ENCODE assay signal across 22 mouse cellular contexts in the genomic region with DNA sequence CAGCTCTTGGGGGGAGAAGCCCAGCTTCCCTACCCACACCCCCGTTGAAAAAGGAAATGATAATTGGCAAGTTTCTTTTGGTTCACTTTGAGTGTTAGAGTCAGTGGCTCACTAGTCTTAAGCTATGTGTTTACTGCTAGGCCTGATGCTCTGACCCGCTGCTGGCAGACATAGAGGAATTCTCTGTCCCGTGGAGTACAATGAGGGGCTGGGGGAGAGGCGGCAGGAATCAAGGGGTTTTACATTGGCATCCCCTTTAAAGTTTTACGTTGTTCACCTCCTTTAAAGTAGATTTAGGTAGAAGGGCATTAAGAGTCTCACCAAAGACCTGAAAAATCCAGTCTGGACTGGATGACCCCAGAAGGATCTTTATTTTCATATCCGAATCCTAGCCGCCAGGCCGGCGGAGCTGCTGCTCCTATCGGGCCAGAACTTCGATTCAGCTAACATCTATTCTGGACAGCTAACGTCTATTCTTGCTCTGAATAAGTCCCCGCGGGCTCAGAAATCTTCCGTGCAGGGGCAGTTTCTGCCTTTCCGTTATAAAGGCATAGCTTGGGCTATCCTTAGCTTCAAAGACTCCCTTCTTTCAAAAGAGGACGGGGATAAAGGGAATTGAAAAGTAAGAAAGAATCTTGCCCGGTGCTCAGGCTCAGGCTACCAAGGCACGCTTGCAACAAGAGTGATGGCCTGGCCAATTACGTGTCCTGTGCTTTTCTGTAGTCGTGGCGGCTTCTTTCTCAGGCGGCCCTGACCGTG. TPM values are rescaled to one million over a fixed set of nuclear protein-coding genes. Genes with fewer than 3 reads are reported as not detected.
A peak's percentile ranks its signal among the peaks of the same experiment; 100 is the strongest.
DNase-seq lines count a peak whose midpoint lies in the region; ATAC-seq and TF ChIP-seq lines count a peak whose summit lies in the region.
"Had no signal": no experiment of that assay in that cellular context is flagged by ENCODE, and none has a peak within 500 bp of the region (broad histone marks: within the 10 kb centered on the region; RNA-seq: fewer than 3 reads in every experiment).

No protein-coding gene starts in this region.

- H3K9me3 ChIP-seq in midbrain, embryonic 11.5 days (ENCODE audit: control insufficient read depth, low read length): no peaks in the 10 kb centered on the region
- H3K9me3 ChIP-seq in midbrain, embryonic 15.5 days: no peaks in the 10 kb centered on the region
- no peaks in the 10 kb centered on the region for H3K9me3 ChIP-seq in limb, embryonic 11.5 days (ENCODE audit: control insufficient read depth, low read length)
- no peaks in the 10 kb centered on the region for H3K9me3 ChIP-seq in neural tube, embryonic 14.5 days (ENCODE audit: control insufficient read depth, low read length)
- H3K9me3 ChIP-seq in midbrain, postnatal 0 days (ENCODE audit: low read length): no peaks in the 10 kb centered on the region
- H3K9me3 ChIP-seq: forebrain, embryonic 13.5 days; hindbrain, embryonic 13.5 days; liver, embryonic 15.5 days; midbrain, embryonic 12.5 days had no signal

- no peak for DNase-seq in gastrocnemius, adult 2 months
- DNase-seq in gastrocnemius, postnatal 10 days: no peak
- peak; percentile 97 for DNase-seq in midbrain, embryonic 11.5 days (ENCODE audit: low spot score, missing footprints)
- peak; percentile 68 for DNase-seq in limb, embryonic 11.5 days (ENCODE audit: low spot score)
- no peak for DNase-seq in heart, postnatal 10 days
- DNase-seq in midbrain, postnatal 0 days (ENCODE audit: low spot score): no peak
- DNase-seq: adrenal gland, adult 2 months; cerebellum, adult 18-20 months; lung, postnatal 36 days; right cerebral cortex, postnatal 14 days had no signal

- peaks cover 98% of the 10 kb centered on the region for H3K27me3 ChIP-seq in midbrain, embryonic 11.5 days (ENCODE audit: control insufficient read depth, insufficient read depth, low read length)
- H3K27me3 ChIP-seq in midbrain, embryonic 15.5 days (replicated peaks): peaks cover 91% of the 10 kb centered on the region
- H3K27me3 ChIP-seq in limb, embryonic 11.5 days (ENCODE audit: control insufficient read depth, insufficient read depth, low read length): peaks cover 6% of the 10 kb centered on the region; the same call in 1 of the 2 replicates
- H3K27me3 ChIP-seq in neural tube, embryonic 14.5 days (ENCODE audit: control insufficient read depth, insufficient read depth, low read length): peaks cover 37% of the 10 kb centered on the region
- H3K27me3 ChIP-seq in midbrain, postnatal 0 days (ENCODE audit: insufficient read depth, low read length): peaks cover 85% of the 10 kb centered on the region

- H3K27ac ChIP-seq in gastrocnemius, adult 2 months: peak overlapping the region; percentile 85
- no peak overlapping the region for H3K27ac ChIP-seq in midbrain, embryonic 11.5 days (ENCODE audit: low read depth, low read length)
- H3K27ac ChIP-seq in midbrain, embryonic 15.5 days: no peak overlapping the region
- H3K27ac ChIP-seq in limb, embryonic 11.5 days (replicated peaks; ENCODE audit: low read depth, low read length): peak overlapping the region; percentile 80
- H3K27ac ChIP-seq in neural tube, embryonic 14.5 days (ENCODE audit: low read depth, low read length): no peak overlapping the region
- H3K27ac ChIP-seq in midbrain, postnatal 0 days (ENCODE audit: low read depth, low read length): no peak overlapping the region
- H3K27ac ChIP-seq: forebrain, embryonic 13.5 days; heart, adult 2 months; hindbrain, embryonic 13.5 days; layer of hippocampus, adult 2 months; liver, embryonic 15.5 days; midbrain, embryonic 12.5 days had no signal

- TF ChIP-seq CTCF in gastrocnemius, adult 2 months (IDR thresholded peaks at IDR 0.05): no peak
- TF ChIP-seq CTCF in midbrain, postnatal 0 days (IDR thresholded peaks at IDR 0.05): no peak

- H3K4me1 ChIP-seq in midbrain, embryonic 11.5 days (ENCODE audit: control insufficient read depth, insufficient read depth, low read length): no peaks in the 10 kb centered on the region
- no peaks in the 10 kb centered on the region for H3K4me1 ChIP-seq in midbrain, embryonic 15.5 days
- H3K4me1 ChIP-seq in limb, embryonic 11.5 days (ENCODE audit: control insufficient read depth, insufficient read depth, low read length): peaks cover 13% of the 10 kb centered on the region
- H3K4me1 ChIP-seq in neural tube, embryonic 14.5 days (ENCODE audit: control insufficient read depth, insufficient read depth, low read length): no peaks in the 10 kb centered on the region
- H3K4me1 ChIP-seq in midbrain, postnatal 0 days (ENCODE audit: insufficient read depth, low read length): no peaks in the 10 kb centered on the region
- H3K4me1 ChIP-seq: hindbrain, embryonic 13.5 days; liver, embryonic 15.5 days had no signal

- H3K36me3 ChIP-seq in midbrain, embryonic 11.5 days (ENCODE audit: control insufficient read depth, insufficient read depth, low read length): no peaks in the 10 kb centered on the region
- H3K36me3 ChIP-seq in midbrain, embryonic 15.5 days (replicated peaks): no peaks in the 10 kb centered on the region
- H3K36me3 ChIP-seq in limb, embryonic 11.5 days (ENCODE audit: control insufficient read depth, insufficient read depth, low read length): no peaks in the 10 kb centered on the region
- H3K36me3 ChIP-seq in neural tube, embryonic 14.5 days (ENCODE audit: control insufficient read depth, insufficient read depth, low read length): no peaks in the 10 kb centered on the region
- H3K36me3 ChIP-seq in midbrain, postnatal 0 days (ENCODE audit: insufficient read depth, low read length): no peaks in the 10 kb centered on the region
- H3K36me3 ChIP-seq: hindbrain, embryonic 13.5 days; liver, embryonic 15.5 days; midbrain, embryonic 12.5 days had no signal

- 2% methylated on average over 24 of the region's 24 CpGs for WGBS in midbrain, embryonic 11.5 days
- WGBS in midbrain, embryonic 15.5 days: 1% methylated on average over 24 of the region's 24 CpGs
- WGBS in limb, embryonic 11.5 days: 2% methylated on average over 24 of the region's 24 CpGs
- 5% methylated on average over 24 of the region's 24 CpGs for WGBS in neural tube, embryonic 14.5 days
- WGBS in midbrain, postnatal 0 days: 1% methylated on average over 24 of the region's 24 CpGs

- ATAC-seq in midbrain, embryonic 11.5 days (ENCODE audit: low FRiP score): no peak
- no peak for ATAC-seq in midbrain, embryonic 15.5 days (replicated peaks)
- ATAC-seq in limb, embryonic 11.5 days (ENCODE audit: insufficient number of reproducible peaks, low FRiP score, low TSS enrichment, low read depth): no peak
- ATAC-seq in neural tube, embryonic 14.5 days (ENCODE audit: low read depth): no peak
- ATAC-seq in midbrain, postnatal 0 days (ENCODE audit: low FRiP score): no peak
- ATAC-seq: forebrain, embryonic 13.5 days had no signal

- H3K9ac ChIP-seq in midbrain, embryonic 11.5 days (ENCODE audit: low read length): no peak overlapping the region
- H3K9ac ChIP-seq in midbrain, embryonic 15.5 days: no peak overlapping the region
- peak overlapping the region; percentile 87 for H3K9ac ChIP-seq in limb, embryonic 11.5 days (ENCODE audit: low read length)
- H3K9ac ChIP-seq in neural tube, embryonic 14.5 days (replicated peaks; ENCODE audit: low read depth, low read length): no peak overlapping the region
- H3K9ac ChIP-seq in midbrain, postnatal 0 days (replicated peaks; ENCODE audit: low read length, poor library complexity, severe bottlenecking): no peak overlapping the region
- H3K9ac ChIP-seq: forebrain, embryonic 13.5 days; hindbrain, embryonic 13.5 days; liver, embryonic 15.5 days; midbrain, embryonic 12.5 days had no signal

- no peak overlapping the region for H3K4me2 ChIP-seq in midbrain, embryonic 11.5 days
- H3K4me2 ChIP-seq in midbrain, embryonic 15.5 days: no peak overlapping the region
- peak overlapping the region; percentile 76 for H3K4me2 ChIP-seq in limb, embryonic 11.5 days (ENCODE audit: low read depth, severe bottlenecking)
- peak overlapping the region; percentile 23; the same call in 1 of the 2 replicates for H3K4me2 ChIP-seq in neural tube, embryonic 14.5 days (ENCODE audit: low read depth, low read length)
- H3K4me2 ChIP-seq in midbrain, postnatal 0 days (ENCODE audit: low read depth, low read length, poor library complexity, severe bottlenecking): no peak overlapping the region
- H3K4me2 ChIP-seq: forebrain, embryonic 13.5 days; hindbrain, embryonic 13.5 days; liver, embryonic 15.5 days; midbrain, embryonic 12.5 days had no signal

- intact Hi-C loops in gastrocnemius, adult 2 months (cut with DNase I): no loop called here
- intact Hi-C loops in heart, postnatal 10 days (cut with DNase I): no loop called here

- peak overlapping the region; percentile 65 for H3K4me3 ChIP-seq in gastrocnemius, adult 2 months
- no peak overlapping the region for H3K4me3 ChIP-seq in midbrain, embryonic 11.5 days (ENCODE audit: low read depth, low read length)
- no peak overlapping the region for H3K4me3 ChIP-seq in midbrain, embryonic 15.5 days
- peak overlapping the region; percentile 42 for H3K4me3 ChIP-seq in limb, embryonic 11.5 days (ENCODE audit: low read depth, low read length)
- H3K4me3 ChIP-seq in neural tube, embryonic 14.5 days (ENCODE audit: low read depth, low read length): no peak overlapping the region; the same call in 1 of the 2 replicates
- no peak overlapping the region for H3K4me3 ChIP-seq in midbrain, postnatal 0 days (ENCODE audit: low read depth, low read length)
- H3K4me3 ChIP-seq: forebrain, embryonic 13.5 days; heart, adult 2 months; hindbrain, embryonic 13.5 days; layer of hippocampus, adult 2 months; liver, embryonic 15.5 days; midbrain, embryonic 12.5 days had no signal

RNA-seq across cellular contexts. Expression of a gene that starts 6.6 kb away (rescaled TPM):
- total RNA-seq in gastrocnemius, adult 2 months (2021): 1 to 10 TPM; 1.0 to 4.3 TPM
- 1 to 10 TPM; 4.4 to 5.6 TPM for total RNA-seq in gastrocnemius, postnatal 10 days (2021)
- polyA plus RNA-seq in midbrain, embryonic 11.5 days (2014; fragmentation: Nextera tagmentation; extraction: Ambion mirVana): not detected in 2 replicates
- polyA plus RNA-seq in midbrain, embryonic 15.5 days (2015; fragmentation: Nextera tagmentation; extraction: Ambion mirVana): 0.13 TPM in 1 of 2 replicates, not detected in the other
- 66.3 and 78.0 TPM in 2 replicates for polyA plus RNA-seq in limb, embryonic 11.5 days (2014; fragmentation: Nextera tagmentation; extraction: Ambion mirVana)
- 0.09 TPM in 1 of 2 replicates, not detected in the other for polyA plus RNA-seq in neural tube, embryonic 14.5 days (2014; fragmentation: Nextera tagmentation; extraction: Ambion mirVana)
- total RNA-seq in heart, postnatal 10 days (2021): not detected
- total RNA-seq in midbrain, postnatal 0 days (2014; rRNA removed): not detected in 2 replicates
- polyA plus RNA-seq in midbrain, postnatal 0 days (2015; fragmentation: Nextera tagmentation; extraction: Ambion mirVana): not detected in 2 replicates
- total RNA-seq: adrenal gland, adult 2 months; heart, adult 2 months; layer of hippocampus, adult 2 months; left cerebral cortex, adult 8-10 months had no signal
- polyA plus RNA-seq: adrenal gland, adult 2 months; embryonic facial prominence, embryonic 14.5 days; heart, adult 2 months; heart, postnatal 0 days; hindbrain, embryonic 13.5 days; liver, embryonic 15.5 days; midbrain, embryonic 12.5 days had no signal

RNA-seq across cellular contexts. Expression of a gene that starts 8.5 kb away (rescaled TPM):
- 1 to 10 TPM; 1.5 to 3.8 TPM for total RNA-seq in gastrocnemius, adult 2 months (2021)
- 1 to 10 TPM; 1.3 to 1.6 TPM for total RNA-seq in gastrocnemius, postnatal 10 days (2021)
- polyA plus RNA-seq in midbrain, embryonic 11.5 days (2014; fragmentation: Nextera tagmentation; extraction: Ambion mirVana): not detected in 2 replicates
- not detected in 2 replicates for polyA plus RNA-seq in midbrain, embryonic 15.5 days (2015; fragmentation: Nextera tagmentation; extraction: Ambion mirVana)
- polyA plus RNA-seq in limb, embryonic 11.5 days (2014; fragmentation: Nextera tagmentation; extraction: Ambion mirVana): 25.1 and 29.7 TPM in 2 replicates
- polyA plus RNA-seq in neural tube, embryonic 14.5 days (2014; fragmentation: Nextera tagmentation; extraction: Ambion mirVana): not detected in 2 replicates
- total RNA-seq in heart, postnatal 10 days (2021): not detected
- not detected in 2 replicates for total RNA-seq in midbrain, postnatal 0 days (2014; rRNA removed)
- not detected in 2 replicates for polyA plus RNA-seq in midbrain, postnatal 0 days (2015; fragmentation: Nextera tagmentation; extraction: Ambion mirVana)
- total RNA-seq: adrenal gland, adult 2 months; heart, adult 2 months; layer of hippocampus, adult 2 months; left cerebral cortex, adult 8-10 months had no signal
- polyA plus RNA-seq: adrenal gland, adult 2 months; embryonic facial prominence, embryonic 14.5 days; forebrain, embryonic 13.5 days; heart, adult 2 months; heart, postnatal 0 days; hindbrain, embryonic 13.5 days; kidney, adult 2 months; liver, embryonic 15.5 days; midbrain, embryonic 12.5 days had no signal

RNA-seq across cellular contexts. Expression of a gene that starts 11.5 kb away (rescaled TPM):
- total RNA-seq in gastrocnemius, adult 2 months (2021): 10 to 100 TPM; 17.4 to 17.7 TPM
- total RNA-seq in gastrocnemius, postnatal 10 days (2021): 10 to 100 TPM; 30.2 to 30.8 TPM
- polyA plus RNA-seq in midbrain, embryonic 11.5 days (2014; fragmentation: Nextera tagmentation; extraction: Ambion mirVana): not detected in 2 replicates
- polyA plus RNA-seq in midbrain, embryonic 15.5 days (2015; fragmentation: Nextera tagmentation; extraction: Ambion mirVana): 0.15 TPM in 1 of 2 replicates, not detected in the other
- polyA plus RNA-seq in limb, embryonic 11.5 days (2014; fragmentation: Nextera tagmentation; extraction: Ambion mirVana): 274 and 278 TPM in 2 replicates
- 50.5 and 79.4 TPM in 2 replicates for polyA plus RNA-seq in neural tube, embryonic 14.5 days (2014; fragmentation: Nextera tagmentation; extraction: Ambion mirVana)
- total RNA-seq in heart, postnatal 10 days (2021): not detected
- not detected in 2 replicates for total RNA-seq in midbrain, postnatal 0 days (2014; rRNA removed)
- not detected in 2 replicates for polyA plus RNA-seq in midbrain, postnatal 0 days (2015; fragmentation: Nextera tagmentation; extraction: Ambion mirVana)
- total RNA-seq: adrenal gland, adult 2 months; heart, adult 2 months; layer of hippocampus, adult 2 months; left cerebral cortex, adult 8-10 months had no signal
- polyA plus RNA-seq: adrenal gland, adult 2 months; embryonic facial prominence, embryonic 14.5 days; heart, adult 2 months; heart, postnatal 0 days; midbrain, embryonic 12.5 days had no signal

RNA-seq across cellular contexts. Expression of a gene that starts 21.3 kb away (rescaled TPM):
- 1 to 10 TPM; 7.5 to 8.8 TPM for total RNA-seq in gastrocnemius, adult 2 months (2021)
- 10 to 100 TPM in 1 of 2 experiments, 1 to 10 TPM in 1; 7.8 to 11.2 TPM for total RNA-seq in gastrocnemius, postnatal 10 days (2021)
- not detected in 2 replicates for polyA plus RNA-seq in midbrain, embryonic 11.5 days (2014; fragmentation: Nextera tagmentation; extraction: Ambion mirVana)
- not detected in 2 replicates for polyA plus RNA-seq in midbrain, embryonic 15.5 days (2015; fragmentation: Nextera tagmentation; extraction: Ambion mirVana)
- polyA plus RNA-seq in limb, embryonic 11.5 days (2014; fragmentation: Nextera tagmentation; extraction: Ambion mirVana): 86.7 and 90.5 TPM in 2 replicates
- polyA plus RNA-seq in neural tube, embryonic 14.5 days (2014; fragmentation: Nextera tagmentation; extraction: Ambion mirVana): 122 and 151 TPM in 2 replicates
- not detected for total RNA-seq in heart, postnatal 10 days (2021)
- total RNA-seq in midbrain, postnatal 0 days (2014; rRNA removed): not detected in 2 replicates
- not detected in 2 replicates for polyA plus RNA-seq in midbrain, postnatal 0 days (2015; fragmentation: Nextera tagmentation; extraction: Ambion mirVana)
- total RNA-seq: heart, adult 2 months; layer of hippocampus, adult 2 months; left cerebral cortex, adult 8-10 months had no signal
- polyA plus RNA-seq: forebrain, embryonic 13.5 days; heart, postnatal 0 days; midbrain, embryonic 12.5 days had no signal

RNA-seq across cellular contexts. Expression of a gene that starts 30.5 kb away (rescaled TPM):
- 1 to 10 TPM; 4.7 to 5.0 TPM for total RNA-seq in gastrocnemius, adult 2 months (2021)
- total RNA-seq in gastrocnemius, postnatal 10 days (2021): 1 to 10 TPM; 9.4 to 9.7 TPM
- 0.14 TPM in 1 of 2 replicates, not detected in the other for polyA plus RNA-seq in midbrain, embryonic 11.5 days (2014; fragmentation: Nextera tagmentation; extraction: Ambion mirVana)
- not detected in 2 replicates for polyA plus RNA-seq in midbrain, embryonic 15.5 days (2015; fragmentation: Nextera tagmentation; extraction: Ambion mirVana)
- polyA plus RNA-seq in limb, embryonic 11.5 days (2014; fragmentation: Nextera tagmentation; extraction: Ambion mirVana): 14.7 and 16.2 TPM in 2 replicates
- 90.8 and 110 TPM in 2 replicates for polyA plus RNA-seq in neural tube, embryonic 14.5 days (2014; fragmentation: Nextera tagmentation; extraction: Ambion mirVana)
- total RNA-seq in heart, postnatal 10 days (2021): under 1 TPM; 0.40 to 0.41 TPM
- not detected in 2 replicates for total RNA-seq in midbrain, postnatal 0 days (2014; rRNA removed)
- polyA plus RNA-seq in midbrain, postnatal 0 days (2015; fragmentation: Nextera tagmentation; extraction: Ambion mirVana): not detected in 2 replicates
- total RNA-seq: layer of hippocampus, adult 2 months; left cerebral cortex, adult 8-10 months had no signal
- polyA plus RNA-seq: forebrain, embryonic 13.5 days; midbrain, embryonic 12.5 days had no signal

Comparison
In these comparisons a context has a peak if more than half of its experiments do, and no peak if none do; other contexts are left out.
1. DNase-seq: peak in midbrain, embryonic 11.5 days (single experiment) and limb, embryonic 11.5 days (single experiment); none in gastrocnemius, adult 2 months (single experiment), gastrocnemius, postnatal 10 days (single experiment), heart, postnatal 10 days (0 of 2) and midbrain, postnatal 0 days (single experiment).
2. H3K27ac ChIP-seq: peak in gastrocnemius, adult 2 months (single experiment) and limb, embryonic 11.5 days (single experiment); none in midbrain, embryonic 11.5 days (single experiment), midbrain, embryonic 15.5 days (single experiment), neural tube, embryonic 14.5 days (single experiment) and midbrain, postnatal 0 days (single experiment).
3. H3K4me3 ChIP-seq: peak in gastrocnemius, adult 2 months (single experiment) and limb, embryonic 11.5 days (single experiment); none in midbrain, embryonic 11.5 days (single experiment), midbrain, embryonic 15.5 days (single experiment), neural tube, embryonic 14.5 days (single experiment) and midbrain, postnatal 0 days (single experiment).
4. H3K4me2 ChIP-seq: peak in limb, embryonic 11.5 days (single experiment) and neural tube, embryonic 14.5 days (single experiment); none in midbrain, embryonic 11.5 days (single experiment), midbrain, embryonic 15.5 days (single experiment) and midbrain, postnatal 0 days (single experiment).
5. RNA of a gene that starts 6.6 kb away (polyA plus RNA-seq): 66.3 to 78.0 TPM in limb, embryonic 11.5 days; 0.13 TPM in midbrain, embryonic 15.5 days, 0.09 TPM in neural tube, embryonic 14.5 days, not detected in midbrain, embryonic 11.5 days and not detected in midbrain, postnatal 0 days; every median in the first group is over 10 times any median in the second.
6. RNA of a gene that starts 8.5 kb away (polyA plus RNA-seq): 25.1 to 29.7 TPM in limb, embryonic 11.5 days; not detected in midbrain, embryonic 11.5 days, not detected in midbrain, embryonic 15.5 days, not detected in neural tube, embryonic 14.5 days and not detected in midbrain, postnatal 0 days; every median in the first group is over 10 times any median in the second.
7. RNA of a gene that starts 11.5 kb away (polyA plus RNA-seq): 274 to 278 TPM in limb, embryonic 11.5 days and 50.5 to 79.4 TPM in neural tube, embryonic 14.5 days; 0.15 TPM in midbrain, embryonic 15.5 days, not detected in midbrain, embryonic 11.5 days and not detected in midbrain, postnatal 0 days; every median in the first group is over 10 times any median in the second.